Mouse (Mus musculus): ENCODE results near the gene Upf3b.

GRCm38 (mm10) chrX:37048890-37049823, 61.0 kb downstream of the Upf3b start:
- TF ChIP-seq CTCF (IDR thresholded peaks at IDR 0.05; ENCODE audit: extremely low read depth, insufficient read depth, low read length) (no peak), POLR2A (IDR thresholded peaks at IDR 0.05; ENCODE audit: extremely low read depth, insufficient read depth, low read length) (no peak)
